Mouse (Mus musculus) limb, embryonic 10.5 days (tissue): ENCODE measurements around the gene Itpr1. TPM values are rescaled to one million over a fixed set of nuclear protein-coding genes. Genes with fewer than 3 reads are reported as not detected.

Experiments
- DNase-seq: peaks from one replicate; pipeline ENCODE4 v3.0.0-alpha.2; 2017; ENCODE audit warnings: low spot score
- H3K27ac ChIP-seq: fragments of 300-500 bp; sonication (generic); 2 replicates; pipeline ENCODE4 v1.5.1; 2016; ENCODE audit warnings: mild to moderate bottlenecking
- H3K27me3 ChIP-seq: fragments of 300-500 bp; sonication (generic); 2 replicates; pipeline ENCODE4 v1.6.1; 2016; ENCODE audit warnings: low read depth, mild to moderate bottlenecking; ENCODE audit not compliant: poor library complexity, severe bottlenecking
- H3K36me3 ChIP-seq: fragments of 300-500 bp; sonication (generic); 2 replicates; pipeline ENCODE4 v1.6.1; 2016; ENCODE audit warnings: mild to moderate bottlenecking, moderate library complexity
- H3K4me1 ChIP-seq: fragments of 300-500 bp; sonication (generic); 2 replicates; pipeline ENCODE4 v1.6.1; 2016
- H3K4me3 ChIP-seq: fragments of 300-500 bp; sonication (generic); 2 replicates; pipeline ENCODE4 v1.5.1; 2016; ENCODE audit warnings: mild to moderate bottlenecking, moderate library complexity
- H3K9me3 ChIP-seq: fragments of 300-500 bp; sonication (generic); replicated peaks from 2 replicates; pipeline ENCODE4 v1.6.1; 2016; ENCODE audit warnings: mild to moderate bottlenecking
- WGBS: fragments of 180-500 bp; shearing (Covaris S2); methylation state at CpG from one replicate; pipeline ENCODE4 v1.1.7; 2016; 5-methylcytosine and 5-hydroxymethylcytosine counted together
- polyA plus RNA-seq: library from polyadenylated mRNA; unstranded; fragments of >200 nt; fragmentation: Nextera tagmentation; extraction: Ambion mirVana; gene quantifications from 2 replicates; pipeline ENCODE4 v1.2.1, GENCODE M21; 2016

Itpr1 gene
- polyA plus RNA-seq, 1 experiment from 2014 or later, result 9.8 TPM

DNA sequence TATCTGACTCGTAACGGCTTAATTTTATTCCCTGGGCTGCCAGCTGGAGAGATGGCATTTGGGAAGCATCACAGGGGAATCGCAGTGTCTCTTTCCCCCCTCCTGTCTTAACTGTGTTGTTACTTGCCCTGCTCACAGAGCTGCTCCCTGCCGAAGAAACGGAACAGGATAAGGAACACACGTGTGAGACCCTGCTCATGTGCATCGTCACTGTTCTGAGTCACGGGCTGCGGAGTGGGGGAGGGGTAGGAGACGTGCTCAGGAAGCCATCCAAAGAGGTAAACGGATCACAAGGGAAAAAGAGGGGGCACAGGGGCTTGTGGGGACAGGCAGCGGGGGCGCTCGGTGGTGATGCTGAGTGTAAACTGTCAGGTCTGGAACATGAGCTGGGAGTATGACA is 305.7 kb downstream of the Itpr1 start:
- no peaks in the 10 kb centered on the region for H3K9me3 ChIP-seq
- no peak overlapping the region for H3K27ac ChIP-seq
- WGBS, result 81% methylated on average over 14 of the region's 14 CpGs
- H3K4me3 ChIP-seq, result no peak overlapping the region
- H3K27me3 ChIP-seq, result no peaks in the 10 kb centered on the region
- peaks cover 21% of the 10 kb centered on the region for H3K36me3 ChIP-seq
- peaks cover 5% of the 10 kb centered on the region; the same call in 1 of the 2 replicates for H3K4me1 ChIP-seq
- DNase-seq, result no peak

- no peak for DNase-seq
- H3K36me3 ChIP-seq, result peaks cover 26% of the 10 kb centered on the region
- H3K4me1 ChIP-seq, result peaks cover 5% of the 10 kb centered on the region; the same call in 1 of the 2 replicates
- 91% methylated on average over 9 of the region's 9 CpGs for WGBS
- H3K27ac ChIP-seq, result no peak overlapping the region
- no peaks in the 10 kb centered on the region for H3K27me3 ChIP-seq
- no peak overlapping the region for H3K4me3 ChIP-seq
- H3K9me3 ChIP-seq, result no peaks in the 10 kb centered on the region
Observed at GRCm38 (mm10) chr6:108519327-108519726, 306.4 kb downstream of the Itpr1 start.

GRCm38 (mm10) chr6:108523956-108524616 is 311.2 kb downstream of the Itpr1 start:
- Histone ChIP-seq H3K4me3 (no peak overlapping the region), H3K9me3 (no peaks in the 10 kb centered on the region), H3K27ac (no peak overlapping the region), H3K27me3 (no peaks in the 10 kb centered on the region), H3K4me1 (no peaks in the 10 kb centered on the region), H3K36me3 (peaks cover 25% of the 10 kb centered on the region)
- no peak for DNase-seq
- 94% methylated on average over 16 of the region's 16 CpGs for WGBS

DNA sequence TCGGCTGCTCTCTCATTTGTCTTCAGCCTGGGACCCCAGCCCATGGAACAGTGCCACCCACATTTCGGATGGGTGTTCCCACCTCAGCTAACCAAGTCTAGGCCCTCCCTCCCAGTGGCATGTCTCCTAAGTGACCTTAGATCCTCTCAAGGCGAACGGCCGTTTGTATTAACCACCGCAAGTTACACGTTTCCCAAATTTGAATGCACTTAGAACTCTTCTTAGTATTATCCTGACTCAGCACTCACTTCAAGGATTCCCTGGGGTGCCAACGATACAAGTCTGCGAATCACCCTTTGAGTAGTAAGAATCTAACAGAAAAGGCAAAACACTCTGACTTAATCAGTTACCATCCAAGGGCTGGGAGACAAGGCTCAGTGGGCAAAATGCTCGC is 311.7 kb downstream of the Itpr1 start:
- no peaks in the 10 kb centered on the region for H3K9me3 ChIP-seq
- peaks cover 19% of the 10 kb centered on the region for H3K36me3 ChIP-seq
- no peak overlapping the region for H3K27ac ChIP-seq
- H3K27me3 ChIP-seq, result no peaks in the 10 kb centered on the region
- no peaks in the 10 kb centered on the region for H3K4me1 ChIP-seq
- WGBS, result 94% methylated on average over 10 of the region's 10 CpGs
- no peak overlapping the region for H3K4me3 ChIP-seq
- no peak for DNase-seq

DNA sequence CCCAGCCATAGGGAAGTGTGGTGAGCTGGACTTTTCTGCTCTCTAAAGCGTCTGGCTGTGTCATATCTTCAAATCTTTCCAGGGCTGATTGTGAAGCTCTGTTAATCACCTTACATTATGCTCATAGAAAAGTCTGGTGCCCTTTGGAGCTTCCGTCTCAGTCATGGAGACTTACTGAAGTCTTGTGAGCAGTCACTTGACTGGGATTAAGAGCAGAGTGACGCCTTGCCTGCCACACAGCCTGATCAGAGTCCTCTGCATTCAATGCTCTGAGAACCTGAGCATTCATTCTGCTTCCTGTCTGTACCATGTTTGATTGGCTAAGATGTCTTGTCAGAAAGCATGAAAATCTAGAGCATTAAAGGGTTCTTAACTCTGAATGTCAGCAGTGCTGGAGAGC is 314.7 kb downstream of the Itpr1 start:
- Histone ChIP-seq H3K36me3 (peaks cover 13% of the 10 kb centered on the region), H3K9me3 (no peaks in the 10 kb centered on the region), H3K27me3 (no peaks in the 10 kb centered on the region), H3K4me1 (peaks cover 13% of the 10 kb centered on the region), H3K27ac (no peak overlapping the region), H3K4me3 (no peak overlapping the region)
- DNase-seq, result no peak
- WGBS, result 93% methylated on average over 3 of the region's 3 CpGs

GRCm38 (mm10) chr6:108527993-108528392 is 315.1 kb downstream of the Itpr1 start:
- H3K36me3 ChIP-seq, result peaks cover 13% of the 10 kb centered on the region
- H3K27ac ChIP-seq, result no peak overlapping the region
- H3K27me3 ChIP-seq, result no peaks in the 10 kb centered on the region
- peaks cover 13% of the 10 kb centered on the region for H3K4me1 ChIP-seq
- H3K4me3 ChIP-seq, result no peak overlapping the region
- DNase-seq, result no peak
- no peaks in the 10 kb centered on the region for H3K9me3 ChIP-seq

DNA sequence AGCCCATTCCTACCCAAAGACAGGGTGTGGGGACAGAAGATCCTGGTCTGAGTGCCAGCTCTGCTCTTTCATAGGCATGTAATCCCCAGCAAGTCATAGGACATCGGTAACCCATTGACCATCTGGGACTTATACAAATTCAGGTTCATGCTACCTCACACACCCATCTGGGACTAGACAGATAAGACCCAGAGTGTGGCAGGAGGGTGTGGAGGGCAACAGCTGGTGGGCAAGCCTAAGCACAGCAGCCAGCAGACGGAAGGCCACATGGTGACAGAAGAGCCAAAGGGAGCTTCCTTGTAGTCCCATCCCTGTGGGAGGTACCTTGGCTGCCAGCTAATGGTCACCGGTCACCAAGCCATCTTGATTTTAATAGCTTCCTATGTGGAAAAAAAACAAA is 316.3 kb downstream of the Itpr1 start:
- no peak for DNase-seq
- Histone ChIP-seq H3K4me1 (peaks cover 13% of the 10 kb centered on the region), H3K27ac (no peak overlapping the region), H3K9me3 (no peaks in the 10 kb centered on the region), H3K36me3 (peaks cover 5% of the 10 kb centered on the region; the same call in 1 of the 2 replicates), H3K27me3 (no peaks in the 10 kb centered on the region), H3K4me3 (no peak overlapping the region)
- 93% methylated on average over 3 of the region's 3 CpGs for WGBS

GRCm38 (mm10) chr6:108530781-108531323 is 318.0 kb downstream of the Itpr1 start:
- H3K27ac ChIP-seq, result no peak overlapping the region; the same call in 1 of the 2 replicates

DNA sequence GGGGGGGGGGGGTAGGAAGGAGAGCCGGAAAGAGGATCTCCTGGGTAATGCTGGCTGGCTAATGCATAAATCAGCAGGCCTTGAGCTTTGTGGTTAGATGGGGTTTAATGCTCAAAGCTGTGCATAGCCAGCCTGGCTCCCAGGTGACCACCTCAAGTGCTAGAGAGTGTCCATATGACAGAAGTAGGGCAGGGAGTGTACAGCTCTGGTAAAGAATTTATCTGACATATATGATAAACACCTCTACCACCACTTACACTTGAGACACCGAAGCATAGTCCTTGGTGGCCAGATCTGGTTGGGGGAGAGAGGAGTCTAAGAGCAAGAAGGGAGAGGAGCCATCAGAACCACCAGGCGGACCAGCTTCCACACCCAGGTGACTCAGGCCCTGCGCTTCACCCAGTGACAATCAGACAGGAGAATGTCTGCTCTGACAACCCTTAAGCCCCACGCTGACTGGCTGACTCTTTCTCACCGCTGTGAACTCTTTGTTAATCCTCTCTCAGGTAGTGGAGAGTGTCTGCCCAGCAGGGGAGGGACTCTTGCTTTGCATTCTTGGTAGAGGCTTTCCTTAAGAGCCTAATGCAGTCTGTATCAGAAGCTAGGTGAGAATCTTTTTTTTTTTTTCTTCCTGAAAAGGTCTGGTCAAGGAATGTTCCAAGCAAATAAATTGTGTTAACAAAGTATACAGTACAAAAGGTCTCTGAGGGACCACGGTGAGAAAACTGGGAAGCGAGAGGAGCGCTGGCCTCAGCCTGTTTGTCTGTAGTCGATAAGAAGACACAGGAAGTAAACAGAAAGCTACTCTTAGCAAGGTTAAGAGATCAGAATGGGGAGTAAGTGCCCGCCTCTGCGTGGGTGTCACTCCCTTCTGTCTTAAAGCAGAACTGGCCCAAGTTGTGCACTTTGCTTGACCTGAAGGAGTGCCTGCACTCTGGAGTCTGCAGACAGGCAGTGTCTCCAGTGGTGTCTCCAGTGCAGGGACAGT is 318.7 kb downstream of the Itpr1 start:
- Histone ChIP-seq H3K27me3 (no peaks in the 10 kb centered on the region), H3K4me1 (peaks cover 13% of the 10 kb centered on the region), H3K36me3 (no peaks in the 10 kb centered on the region), H3K4me3 (no peak overlapping the region), H3K27ac (peak overlapping the region; percentile 14; the same call in 1 of the 2 replicates), H3K9me3 (no peaks in the 10 kb centered on the region)
- WGBS, result 47% methylated on average over 12 of the region's 12 CpGs
- no peak for DNase-seq

More at GRCm38 (mm10) chr6:108530781-108531323, 318.0 kb downstream of the Itpr1 start:
- H3K9me3 ChIP-seq, result no peaks in the 10 kb centered on the region
- H3K27me3 ChIP-seq, result no peaks in the 10 kb centered on the region
- H3K4me3 ChIP-seq, result no peak overlapping the region
- 45% methylated on average over 6 of the region's 6 CpGs for WGBS
- DNase-seq, result no peak
- H3K36me3 ChIP-seq, result no peaks in the 10 kb centered on the region
- peaks cover 13% of the 10 kb centered on the region for H3K4me1 ChIP-seq

GRCm38 (mm10) chr6:108532486-108533179 is 319.7 kb downstream of the Itpr1 start:
- Histone ChIP-seq H3K4me3 (no peak overlapping the region), H3K27me3 (no peaks in the 10 kb centered on the region), H3K36me3 (no peaks in the 10 kb centered on the region), H3K4me1 (peaks cover 19% of the 10 kb centered on the region), H3K9me3 (no peaks in the 10 kb centered on the region), H3K27ac (0 out of 2 replicates have a peak overlapping the region, but pooled peaks have one; percentile 14)
- 91% methylated on average over 10 of the region's 10 CpGs for WGBS
- no peak for DNase-seq

GRCm38 (mm10) chr6:108534139-108534538 is 321.2 kb downstream of the Itpr1 start:
- 90% methylated on average over 5 of the region's 5 CpGs for WGBS
- Histone ChIP-seq H3K4me1 (peaks cover 19% of the 10 kb centered on the region), H3K4me3 (no peak overlapping the region), H3K9me3 (no peaks in the 10 kb centered on the region), H3K27me3 (no peaks in the 10 kb centered on the region), H3K36me3 (no peaks in the 10 kb centered on the region), H3K27ac (no peak overlapping the region)
- no peak for DNase-seq

GRCm38 (mm10) chr6:108534596-108534995 is 321.7 kb downstream of the Itpr1 start:
- no peak for DNase-seq
- H3K4me3 ChIP-seq, result no peak overlapping the region
- no peak overlapping the region for H3K27ac ChIP-seq
- H3K4me1 ChIP-seq, result peaks cover 19% of the 10 kb centered on the region
- no peaks in the 10 kb centered on the region for H3K9me3 ChIP-seq
- no peaks in the 10 kb centered on the region for H3K36me3 ChIP-seq
- WGBS, result 87% methylated on average over 6 of the region's 6 CpGs
- H3K27me3 ChIP-seq, result no peaks in the 10 kb centered on the region
